Mouse (Mus musculus): ENCODE results near the gene Ly6f. TPM values are rescaled to one million over a fixed set of nuclear protein-coding genes. Genes with fewer than 3 reads are reported as not detected.

Gene Ly6f
- polyA plus RNA-seq (2012; ENCODE audit: low replicate concordance): not detected in 2 replicates

DNA sequence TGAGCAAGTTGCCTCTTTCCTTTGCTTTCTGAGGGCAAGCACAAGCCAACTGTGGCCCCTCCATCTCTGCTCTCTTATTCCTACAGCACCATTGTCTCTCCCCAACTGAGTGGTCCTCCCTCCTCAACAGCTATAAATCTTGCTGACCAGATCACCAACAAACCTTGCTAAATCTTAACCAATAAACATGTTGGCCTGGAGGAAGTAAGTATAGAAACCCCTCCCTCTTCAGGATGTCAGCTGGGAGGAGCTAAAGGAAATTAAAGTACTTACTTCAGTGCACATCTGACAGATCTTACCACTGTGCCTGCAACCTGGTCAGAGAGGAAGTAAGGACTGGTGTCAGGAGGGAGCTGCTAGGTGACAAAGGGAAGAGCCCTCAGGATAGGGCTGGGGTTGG lies at the start of gene Ly6f:
Gene Ly6f (plus strand): TSS at position 301 of the 400 bp plus-strand sequence.

Other genes with a start within 250 kb of the Ly6f start
- gene Ly6c1, start 219.6 kb upstream of the Ly6f start, polyA plus RNA-seq (2012; ENCODE audit: low replicate concordance): 0.43 and 1.1 TPM in 2 replicates
- 4.3 and 6.6 TPM in 2 replicates for gene Ly6c2, start 156.5 kb upstream of the Ly6f start, polyA plus RNA-seq (2012; ENCODE audit: low replicate concordance)
- 0.19 TPM in 1 of 2 replicates, not detected in the other for gene Ly6g, start 113.2 kb upstream of the Ly6f start, polyA plus RNA-seq (2012; ENCODE audit: low replicate concordance)
- not detected in 2 replicates for gene BC025446, start 52.0 kb upstream of the Ly6f start, polyA plus RNA-seq (2012; ENCODE audit: low replicate concordance)